Mouse (Mus musculus) spleen, postnatal 36 days (tissue): ENCODE measurements around the gene Slc16a13.

Source experiments
- DNase-seq, 2 experiments: peaks; one replicate each; pipeline ENCODE4 v3.0.0; 2022; ENCODE audit warnings: low spot score in 2 of 2, mixed read lengths in 1 of 2

Gene Slc16a13

GRCm38 (mm10) chr11:70220731-70221602 is at the start of gene Slc16a13:
Gene Slc16a13, minus strand, starts transcription at chr11:70221064.
- peak; percentile 94 to 96 for DNase-seq

- DNase-seq, result no peak
Measured at GRCm38 (mm10) chr11:70266405-70266804, 45.5 kb upstream of the Slc16a13 start.

GRCm38 (mm10) chr11:70265819-70266218 is 45.0 kb upstream of the Slc16a13 start:
- no peak for DNase-seq

- no peak for DNase-seq
Measured at GRCm38 (mm10) chr11:70265252-70265651, 44.4 kb upstream of the Slc16a13 start.

- DNase-seq, result no peak
Measured at GRCm38 (mm10) chr11:70259035-70259434, 38.2 kb upstream of the Slc16a13 start.

- DNase-seq, result no peak
Measured at GRCm38 (mm10) chr11:70254931-70255531, 34.2 kb upstream of the Slc16a13 start, which contains the start of gene Alox12. Gene Alox12, minus strand, starts transcription at chr11:70255353.

- DNase-seq, result no peak
Measured at GRCm38 (mm10) chr11:70254337-70254736, 33.5 kb upstream of the Slc16a13 start.

- no peak for DNase-seq
Measured at GRCm38 (mm10) chr11:70251853-70252252, 31.0 kb upstream of the Slc16a13 start.

GRCm38 (mm10) chr11:70250150-70250549 is 29.3 kb upstream of the Slc16a13 start:
- DNase-seq, result no peak

- peak; percentile 43 to 66 for DNase-seq
Measured at GRCm38 (mm10) chr11:70247136-70247845, 26.4 kb upstream of the Slc16a13 start.

- no peak for DNase-seq
Measured at GRCm38 (mm10) chr11:70242591-70242990, 21.7 kb upstream of the Slc16a13 start.

GRCm38 (mm10) chr11:70239541-70240279 is 18.8 kb upstream of the Slc16a13 start, which contains the start of the genes Gm21988 and Rnasek:
Gene Gm21988, minus strand, starts transcription at chr11:70239830.
Gene Rnasek, minus strand, starts transcription at chr11:70239842.
- DNase-seq, result peak; percentile 73 to 80

- DNase-seq, result no peak
Measured at GRCm38 (mm10) chr11:70238591-70239440, 18.0 kb upstream of the Slc16a13 start.

- DNase-seq, result peak; percentile 97 to 98
Measured at GRCm38 (mm10) chr11:70237457-70238167, 16.7 kb upstream of the Slc16a13 start, which contains the start of gene 0610010K14Rik. Gene 0610010K14Rik, minus strand, starts transcription at chr11:70237914.

GRCm38 (mm10) chr11:70236717-70237116 is 15.9 kb upstream of the Slc16a13 start:
- no peak for DNase-seq

- DNase-seq, result no peak
Measured at GRCm38 (mm10) chr11:70235254-70235900, 14.5 kb upstream of the Slc16a13 start.

- no peak for DNase-seq
Measured at GRCm38 (mm10) chr11:70234497-70234896, 13.6 kb upstream of the Slc16a13 start.

GRCm38 (mm10) chr11:70234037-70234436 is 13.2 kb upstream of the Slc16a13 start:
- DNase-seq, result no peak

GRCm38 (mm10) chr11:70233016-70233415 is 12.2 kb upstream of the Slc16a13 start:
- no peak for DNase-seq
